Mouse (Mus musculus): ENCODE data around the gene Epp13. TPM values are rescaled to one million over a fixed set of nuclear protein-coding genes. Genes with fewer than 3 reads are reported as not detected.
"Not testable (repeated sequence)": the region's sequence is repeated elsewhere in the genome, so short reads cannot be mapped to it uniquely, and the experiment has no call there.

The Epp13 gene
- polyA plus RNA-seq, 1 experiment from 2014 or later: not detected

DNA sequence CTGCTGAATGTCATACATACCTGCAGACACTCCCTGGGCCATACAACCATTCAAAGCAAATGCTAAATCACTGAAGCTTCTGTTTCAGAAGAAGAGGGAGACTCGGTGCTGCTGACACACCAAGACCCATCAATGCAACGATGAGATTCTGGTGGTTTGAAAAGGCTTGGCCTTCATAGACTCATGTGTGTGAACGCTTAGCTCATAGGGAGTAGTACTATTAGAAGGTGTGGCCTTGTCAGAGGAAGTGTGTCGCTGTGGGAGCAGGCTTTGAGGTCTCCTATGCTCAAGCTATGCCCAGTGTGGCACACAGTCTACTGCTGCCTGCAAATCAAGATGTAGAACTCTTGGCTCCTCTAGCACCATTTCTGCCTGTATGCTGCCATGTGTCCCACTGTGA lies 4.9 kb downstream of the Epp13 start:
- Histone ChIP-seq H3K9ac (replicated peaks) (no peak overlapping the region), H3K27ac (no peak overlapping the region), H3K9me3 (no peaks in the 10 kb centered on the region), H3K27me3 (no peaks in the 10 kb centered on the region; the same call in 1 of the 2 replicates), H3K4me1 (replicated peaks) (no peaks in the 10 kb centered on the region), H3K36me3 (no peaks in the 10 kb centered on the region), H3K4me3 (replicated peaks) (no peak overlapping the region), H3K4me2 (no peak overlapping the region)
- 91% methylated on average over 4 of the region's 4 CpGs for WGBS
- ATAC-seq (ENCODE audit: insufficient number of reproducible peaks, insufficient read depth, low FRiP score, low TSS enrichment, low read depth): no peak

DNA sequence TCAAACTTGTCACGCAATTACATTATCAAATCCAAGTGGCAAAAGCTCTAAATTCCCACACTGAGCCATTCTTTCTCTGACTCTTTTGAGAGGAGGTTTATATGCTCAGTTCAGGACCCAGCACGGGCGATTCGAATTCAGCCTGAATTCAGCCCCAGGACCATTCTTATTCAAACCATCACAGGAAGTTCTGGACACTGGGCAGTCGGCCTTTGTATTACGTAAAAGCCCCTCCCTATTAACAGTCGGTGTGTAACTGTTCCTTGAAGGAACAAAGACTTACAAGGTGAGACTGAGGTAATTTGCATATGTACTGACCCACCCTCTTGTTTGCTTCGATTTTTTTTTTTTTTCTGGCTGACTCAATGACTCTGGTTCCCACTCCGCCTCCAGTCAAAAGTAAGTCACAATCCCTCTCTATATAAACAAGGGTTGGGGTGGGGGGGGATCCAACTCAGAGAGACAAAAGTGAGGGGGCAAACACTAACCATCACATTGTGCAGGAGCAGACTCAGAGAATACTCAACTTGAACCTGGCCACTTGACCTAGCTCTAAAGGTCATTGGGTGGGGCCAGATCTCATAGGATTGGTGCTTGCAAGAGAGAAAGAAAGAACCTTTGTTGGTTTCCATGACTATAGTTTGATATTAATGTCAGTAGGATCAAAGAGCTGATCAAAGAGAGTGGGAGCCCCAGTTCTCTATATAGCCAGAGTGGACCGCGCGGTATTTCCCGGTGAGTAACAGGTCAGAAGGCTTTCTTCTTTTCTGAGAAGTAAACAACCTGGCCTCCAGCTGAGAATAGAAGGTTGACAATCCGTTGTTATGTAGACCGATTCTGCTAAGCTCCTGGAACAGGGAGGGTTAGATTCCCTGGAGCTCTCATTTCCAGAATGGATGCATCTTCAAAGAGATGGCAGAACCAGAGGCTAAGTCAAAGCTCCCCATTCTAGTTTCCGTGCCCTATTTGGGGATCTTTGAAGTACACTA lies 6.0 kb downstream of the Epp13 start:
- ATAC-seq (ENCODE audit: insufficient number of reproducible peaks, insufficient read depth, low FRiP score, low TSS enrichment, low read depth): no peak
- 39% methylated on average over 16 of the region's 16 CpGs for WGBS
- H3K9ac ChIP-seq (replicated peaks): no peak overlapping the region
- no peaks in the 10 kb centered on the region; the same call in 1 of the 2 replicates for H3K27me3 ChIP-seq
- H3K36me3 ChIP-seq: no peaks in the 10 kb centered on the region
- H3K9me3 ChIP-seq: no peaks in the 10 kb centered on the region
- H3K4me1 ChIP-seq (replicated peaks): no peaks in the 10 kb centered on the region
- H3K27ac ChIP-seq: no peak overlapping the region
- no peak overlapping the region for H3K4me2 ChIP-seq
- no peak overlapping the region for H3K4me3 ChIP-seq (replicated peaks)

DNA sequence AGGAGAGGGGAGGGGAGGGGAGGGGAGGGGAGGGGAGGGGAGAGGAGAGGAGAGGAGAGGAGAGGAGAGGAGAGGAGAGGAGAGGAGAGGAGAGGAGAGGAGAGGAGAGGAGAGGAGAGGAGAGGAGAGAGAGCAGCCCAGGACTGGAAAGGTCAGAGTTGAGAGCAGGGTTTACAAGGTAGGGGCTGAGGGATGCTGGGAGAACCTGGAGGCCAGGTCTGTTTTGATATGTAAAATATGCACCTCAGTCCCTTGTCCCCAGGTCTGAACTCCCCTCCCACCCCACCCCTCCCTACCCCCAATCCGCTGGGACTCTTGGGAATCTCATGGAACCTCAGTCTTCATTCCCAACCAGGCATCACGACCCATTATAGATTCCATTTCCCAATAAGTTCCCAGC lies 7.5 kb downstream of the Epp13 start:
- not testable (repeated sequence) for H3K4me2 ChIP-seq; H3K36me3 ChIP-seq; H3K4me1 ChIP-seq (replicated peaks); H3K27ac ChIP-seq; H3K27me3 ChIP-seq; H3K9ac ChIP-seq (replicated peaks); H3K9me3 ChIP-seq; H3K4me3 ChIP-seq (replicated peaks); ATAC-seq (ENCODE audit: insufficient number of reproducible peaks, insufficient read depth, low FRiP score, low TSS enrichment, low read depth)
- 46% methylated on average over 2 of the region's 2 CpGs for WGBS

DNA sequence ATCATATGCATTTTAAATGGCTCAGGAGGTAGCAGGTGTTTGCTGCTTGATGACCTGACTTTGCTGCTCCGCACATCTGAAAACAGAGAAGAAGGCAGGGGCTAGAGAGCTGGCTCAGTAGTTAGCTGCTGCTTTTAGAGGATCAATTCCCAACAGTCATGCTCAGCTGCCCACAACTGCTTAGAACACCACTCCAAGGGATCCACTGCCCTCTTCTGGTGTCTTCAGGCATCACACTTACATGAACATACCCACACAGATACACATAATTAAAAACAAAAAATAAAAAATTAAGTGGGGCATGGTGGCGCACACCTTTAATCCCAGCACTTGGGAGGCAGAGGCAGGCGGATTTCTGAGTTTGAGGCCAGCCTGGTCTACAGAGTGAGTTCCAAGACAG lies 9.6 kb downstream of the Epp13 start:
- Histone ChIP-seq H3K4me2 (no peak overlapping the region), H3K9ac (replicated peaks) (no peak overlapping the region), H3K36me3 (no peaks in the 10 kb centered on the region), H3K4me3 (replicated peaks) (no peak overlapping the region), H3K9me3 (no peaks in the 10 kb centered on the region), H3K27ac (no peak overlapping the region), H3K27me3 (no peaks in the 10 kb centered on the region; the same call in 1 of the 2 replicates), H3K4me1 (replicated peaks) (no peaks in the 10 kb centered on the region)
- no peak for ATAC-seq (ENCODE audit: insufficient number of reproducible peaks, insufficient read depth, low FRiP score, low TSS enrichment, low read depth)
- WGBS: 89% methylated on average over 3 of the region's 3 CpGs

DNA sequence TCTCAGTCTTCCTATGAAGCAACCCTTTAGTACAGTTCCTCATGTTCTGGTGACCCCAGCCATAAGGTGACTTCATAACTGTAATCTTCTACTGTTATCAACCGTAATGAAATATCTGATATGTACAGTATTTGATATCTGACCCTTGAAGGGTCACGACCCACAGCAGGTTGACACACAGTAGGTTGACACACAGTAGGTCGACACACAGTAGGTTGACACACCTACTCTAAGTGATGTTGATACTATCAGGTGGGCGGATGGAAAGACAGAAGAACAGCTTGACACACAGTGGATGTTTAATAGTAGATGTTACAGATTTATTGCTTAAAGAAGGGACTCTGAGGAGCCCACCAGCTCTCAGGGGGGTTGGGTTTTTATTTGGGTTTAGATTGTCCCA lies 10.5 kb downstream of the Epp13 start:
- 83% methylated on average over 4 of the region's 4 CpGs for WGBS
- H3K9me3 ChIP-seq: no peaks in the 10 kb centered on the region
- no peaks in the 10 kb centered on the region for H3K36me3 ChIP-seq
- no peaks in the 10 kb centered on the region for H3K4me1 ChIP-seq (replicated peaks)
- no peak overlapping the region for H3K4me3 ChIP-seq (replicated peaks)
- H3K27me3 ChIP-seq: no peaks in the 10 kb centered on the region; the same call in 1 of the 2 replicates
- no peak overlapping the region for H3K27ac ChIP-seq
- no peak for ATAC-seq (ENCODE audit: insufficient number of reproducible peaks, insufficient read depth, low FRiP score, low TSS enrichment, low read depth)
- no peak overlapping the region for H3K4me2 ChIP-seq
- no peak overlapping the region for H3K9ac ChIP-seq (replicated peaks)

DNA sequence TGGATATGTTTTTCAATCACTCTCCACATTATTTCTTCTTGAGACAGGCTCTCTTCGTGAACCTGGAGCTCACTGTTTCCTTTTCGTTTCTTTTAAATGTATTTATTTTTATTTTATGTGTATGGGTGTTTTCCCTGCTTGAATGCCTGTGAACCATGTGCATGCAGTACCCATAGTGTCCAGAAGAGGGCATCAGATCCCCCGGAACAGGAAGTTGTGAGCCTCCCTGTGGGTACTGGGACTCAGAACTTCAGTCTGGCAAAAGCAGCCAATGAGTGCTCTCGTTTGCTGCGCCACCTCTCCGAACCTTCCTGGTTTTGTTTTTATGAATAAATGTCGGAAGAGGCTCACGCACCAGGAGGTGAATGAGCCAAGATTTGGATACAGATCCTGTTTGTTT lies 13.2 kb downstream of the Epp13 start:
- Histone ChIP-seq H3K9ac (replicated peaks) (no peak overlapping the region), H3K27me3 (no peaks in the 10 kb centered on the region), H3K27ac (no peak overlapping the region), H3K4me1 (replicated peaks) (no peaks in the 10 kb centered on the region), H3K4me2 (no peak overlapping the region), H3K36me3 (no peaks in the 10 kb centered on the region), H3K4me3 (replicated peaks) (no peak overlapping the region), H3K9me3 (no peaks in the 10 kb centered on the region)
- 68% methylated on average over 8 of the region's 8 CpGs for WGBS
- no peak for ATAC-seq (ENCODE audit: insufficient number of reproducible peaks, insufficient read depth, low FRiP score, low TSS enrichment, low read depth)

DNA sequence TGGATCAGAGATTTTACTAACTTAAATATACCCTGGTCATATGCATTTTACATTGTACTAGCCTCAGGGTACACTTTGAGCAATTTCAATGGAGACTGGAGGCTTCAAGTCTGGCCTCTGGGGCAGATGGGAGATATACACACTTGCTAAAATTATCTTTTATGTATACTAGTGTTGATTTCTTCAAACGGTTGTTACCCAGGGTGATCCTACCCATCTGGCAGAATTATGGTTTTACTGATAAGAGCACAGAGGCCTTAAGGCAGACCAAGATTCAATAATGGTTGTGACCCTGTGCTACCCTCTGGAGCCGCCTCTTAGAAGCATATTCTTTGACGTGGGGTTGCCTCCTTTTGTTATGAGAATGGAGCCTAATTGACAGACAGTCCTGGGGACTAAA lies 25.4 kb downstream of the Epp13 start:
- Histone ChIP-seq H3K4me2 (no peak overlapping the region), H3K27me3 (no peaks in the 10 kb centered on the region), H3K4me3 (replicated peaks) (no peak overlapping the region), H3K36me3 (no peaks in the 10 kb centered on the region), H3K4me1 (replicated peaks) (no peaks in the 10 kb centered on the region), H3K27ac (no peak overlapping the region), H3K9ac (replicated peaks) (no peak overlapping the region), H3K9me3 (no peaks in the 10 kb centered on the region)
- 57% methylated on average over 3 of the region's 3 CpGs for WGBS
- no peak for ATAC-seq (ENCODE audit: insufficient number of reproducible peaks, insufficient read depth, low FRiP score, low TSS enrichment, low read depth)

DNA sequence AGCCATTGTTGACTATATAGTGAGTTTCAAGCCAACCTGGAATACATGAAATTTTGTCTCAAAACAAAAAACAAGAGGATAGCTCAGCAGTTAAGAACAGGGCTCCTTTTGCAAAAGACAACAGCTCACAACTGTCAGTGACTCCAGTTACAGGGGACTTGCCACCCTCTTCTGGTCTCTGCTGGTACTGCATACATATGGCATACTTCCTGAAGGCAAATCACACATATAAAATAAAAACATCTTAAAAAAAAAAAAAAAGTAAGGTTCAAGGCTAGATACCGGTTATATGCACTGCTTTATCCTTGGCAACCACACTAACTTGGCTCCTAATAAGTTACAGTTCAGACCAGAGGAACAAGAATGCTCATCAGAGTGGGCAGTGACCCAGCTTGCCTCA lies 30.2 kb downstream of the Epp13 start:
- H3K9me3 ChIP-seq: no peaks in the 10 kb centered on the region
- H3K27me3 ChIP-seq: no peaks in the 10 kb centered on the region
- H3K4me2 ChIP-seq: peak overlapping the region; percentile 59
- H3K4me3 ChIP-seq (replicated peaks): peak overlapping the region; percentile 52
- H3K36me3 ChIP-seq: no peaks in the 10 kb centered on the region
- peaks cover 9% of the 10 kb centered on the region for H3K4me1 ChIP-seq (replicated peaks)
- no peak for ATAC-seq (ENCODE audit: insufficient number of reproducible peaks, insufficient read depth, low FRiP score, low TSS enrichment, low read depth)
- peak overlapping the region; percentile 85; the same call in 1 of the 2 replicates for H3K27ac ChIP-seq
- WGBS: 8% methylated on average over 1 of the region's 1 CpGs
- H3K9ac ChIP-seq (replicated peaks): no peak overlapping the region

DNA sequence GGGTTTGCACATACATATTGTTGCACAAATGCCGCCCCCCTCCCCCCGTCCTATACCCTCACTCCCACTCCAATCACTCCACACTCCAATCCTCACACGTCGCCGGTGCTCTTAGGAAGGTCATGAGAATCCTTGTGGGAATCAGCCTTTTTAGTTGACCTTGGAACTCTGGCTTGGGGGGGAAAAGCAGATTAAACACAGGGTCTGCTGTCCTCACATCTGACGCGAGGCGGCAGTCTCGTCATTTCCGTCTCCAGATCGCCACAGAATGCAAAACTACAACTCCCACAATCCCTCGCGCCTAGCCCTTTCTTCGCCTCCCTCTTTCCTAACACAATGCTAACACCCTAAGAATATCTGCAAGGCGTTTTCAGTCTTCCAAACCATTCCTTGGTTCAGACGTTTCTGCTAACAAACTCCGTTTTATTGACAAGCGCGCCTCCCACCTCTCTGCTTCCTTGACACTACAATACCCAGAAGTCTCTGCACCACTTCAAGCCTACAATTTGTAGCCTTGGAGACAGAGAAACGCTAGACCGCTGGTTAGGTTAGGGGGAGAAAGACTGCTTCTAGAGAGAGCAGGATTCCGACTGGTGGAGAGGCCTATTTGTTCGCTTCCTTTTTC lies 31.1 kb downstream of the Epp13 start:
- Histone ChIP-seq H3K27ac (peak overlapping the region; percentile 85), H3K4me2 (peak overlapping the region; percentile 59)
- WGBS: 1% methylated on average over 23 of the region's 23 CpGs

DNA sequence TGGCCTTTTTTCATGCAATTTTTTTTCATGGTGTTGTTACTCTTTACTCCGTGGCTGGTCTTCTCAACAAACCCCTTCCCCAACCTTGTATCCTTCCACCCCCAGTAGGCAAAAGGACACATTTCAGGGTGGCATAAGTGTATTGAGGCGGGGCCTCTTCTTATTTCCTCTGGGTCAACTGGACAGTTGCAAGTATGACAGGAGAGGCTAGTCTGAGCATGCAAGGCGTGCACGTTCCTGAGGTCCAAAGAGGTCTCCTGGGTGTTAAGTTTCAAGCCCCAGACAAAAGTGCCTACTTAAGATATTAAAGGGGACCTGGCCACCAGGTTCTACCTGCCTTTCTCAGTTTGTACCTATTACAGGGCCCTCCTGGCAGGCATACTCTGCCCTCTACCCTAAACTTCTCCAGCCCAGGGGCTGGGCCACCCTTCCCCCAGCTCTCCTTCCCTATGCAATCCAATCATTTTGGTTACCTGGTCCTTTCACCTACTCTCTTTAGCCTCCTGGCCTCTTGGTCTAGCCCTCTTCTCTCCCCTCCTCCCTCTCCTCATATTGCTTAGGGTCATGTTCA lies 32.0 kb downstream of the Epp13 start:
- Histone ChIP-seq H3K4me1 (replicated peaks) (peaks cover 10% of the 10 kb centered on the region), H3K27ac (no peak overlapping the region), H3K4me3 (replicated peaks) (no peak overlapping the region), H3K27me3 (no peaks in the 10 kb centered on the region), H3K9me3 (no peaks in the 10 kb centered on the region), H3K4me2 (no peak overlapping the region), H3K9ac (replicated peaks) (no peak overlapping the region), H3K36me3 (no peaks in the 10 kb centered on the region)
- no peak for ATAC-seq (ENCODE audit: insufficient number of reproducible peaks, insufficient read depth, low FRiP score, low TSS enrichment, low read depth)
- WGBS: 80% methylated on average over 4 of the region's 4 CpGs

More for the DNA sequence above, 31.1 kb downstream of the Epp13 start:
- peaks cover 10% of the 10 kb centered on the region for H3K4me1 ChIP-seq (replicated peaks)
- H3K4me3 ChIP-seq (replicated peaks): peak overlapping the region; percentile 52
- H3K27me3 ChIP-seq: no peaks in the 10 kb centered on the region
- H3K36me3 ChIP-seq: no peaks in the 10 kb centered on the region
- ATAC-seq (ENCODE audit: insufficient number of reproducible peaks, insufficient read depth, low FRiP score, low TSS enrichment, low read depth): peak; percentile 57
- no peaks in the 10 kb centered on the region for H3K9me3 ChIP-seq
- H3K9ac ChIP-seq (replicated peaks): peak overlapping the region; percentile 58; the same call in 1 of the 2 replicates

DNA sequence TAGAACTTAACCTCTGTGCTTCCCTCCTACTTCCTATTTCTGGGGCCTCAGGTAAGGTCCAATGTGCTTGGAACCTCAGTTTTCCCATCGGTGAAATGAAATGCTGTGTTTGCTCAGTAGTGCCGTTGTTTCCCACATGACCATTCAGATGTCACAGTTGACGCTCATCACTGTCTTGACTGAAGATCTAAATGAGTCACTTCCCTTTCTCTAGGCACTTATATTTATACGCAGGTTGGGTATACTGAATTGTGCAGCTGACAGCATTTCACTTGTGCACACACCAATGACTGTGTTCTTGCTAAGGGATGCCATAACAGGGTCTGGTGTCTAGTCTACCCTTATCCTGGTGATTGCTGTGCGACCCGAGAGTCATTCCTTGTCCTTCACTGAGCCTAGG lies 32.9 kb downstream of the Epp13 start:
- Histone ChIP-seq H3K4me1 (replicated peaks) (peaks cover 10% of the 10 kb centered on the region), H3K9ac (replicated peaks) (no peak overlapping the region), H3K27me3 (no peaks in the 10 kb centered on the region), H3K36me3 (peaks cover under 1% of the 10 kb centered on the region; the same call in 1 of the 2 replicates), H3K4me2 (peak overlapping the region; percentile 67; the same call in 1 of the 2 replicates), H3K27ac (no peak overlapping the region), H3K9me3 (no peaks in the 10 kb centered on the region), H3K4me3 (replicated peaks) (no peak overlapping the region)
- no peak for ATAC-seq (ENCODE audit: insufficient number of reproducible peaks, insufficient read depth, low FRiP score, low TSS enrichment, low read depth)
- WGBS: 89% methylated on average over 6 of the region's 6 CpGs
